Mouse (Mus musculus) CH12.LX (cell line): ENCODE measurements at regions not wholly inside any gene's neighbourhood (a gene's known extent, or its start where the extent isn't known, plus 50 kb on each side); places are given as distances from the start of the nearest gene placed in this dataset.

Experiments
- EP300 ChIP-seq: IDR thresholded peaks from 2 replicates; pipeline ENCODE4 v1.6.1; 2011; ENCODE audit warnings: low read length, improper control_type of control experiment
- GABPA ChIP-seq: IDR thresholded peaks from 2 replicates; pipeline ENCODE4 v1.6.1; 2012; ENCODE audit warnings: low read depth, low read length, improper control_type of control experiment, inconsistent platforms; ENCODE audit not compliant: insufficient replicate concordance
- JUN ChIP-seq: IDR thresholded peaks from 2 replicates; pipeline ENCODE4 v1.6.1; 2011; ENCODE audit warnings: low read depth, mild to moderate bottlenecking, low read length, improper control_type of control experiment, moderate library complexity; ENCODE audit not compliant: insufficient read depth
- TCF12 ChIP-seq: IDR thresholded peaks from 2 replicates; pipeline ENCODE4 v1.6.1; 2014; ENCODE audit warnings: low read depth, mild to moderate bottlenecking, inconsistent platforms, low read length, improper control_type of control experiment
- USF1 ChIP-seq: IDR thresholded peaks from 2 replicates; pipeline ENCODE4 v1.6.1; 2014; ENCODE audit warnings: low read depth, mild to moderate bottlenecking, inconsistent platforms, low read length, improper control_type of control experiment
- USF2 ChIP-seq: conservative IDR thresholded peaks from 2 replicates; pipeline ENCODE4 v1.6.1; 2011; ENCODE audit warnings: low read depth, low read length, improper control_type of control experiment
- ZMIZ1 ChIP-seq: IDR thresholded peaks from 2 replicates; pipeline ENCODE4 v1.6.1; 2012; ENCODE audit warnings: low read depth, mild to moderate bottlenecking, inconsistent platforms, low read length, improper control_type of control experiment
- ZNF384 ChIP-seq: IDR thresholded peaks from 2 replicates; pipeline ENCODE4 v1.6.1; 2012; ENCODE audit warnings: low read depth, low read length, improper control_type of control experiment, inconsistent platforms

DNA sequence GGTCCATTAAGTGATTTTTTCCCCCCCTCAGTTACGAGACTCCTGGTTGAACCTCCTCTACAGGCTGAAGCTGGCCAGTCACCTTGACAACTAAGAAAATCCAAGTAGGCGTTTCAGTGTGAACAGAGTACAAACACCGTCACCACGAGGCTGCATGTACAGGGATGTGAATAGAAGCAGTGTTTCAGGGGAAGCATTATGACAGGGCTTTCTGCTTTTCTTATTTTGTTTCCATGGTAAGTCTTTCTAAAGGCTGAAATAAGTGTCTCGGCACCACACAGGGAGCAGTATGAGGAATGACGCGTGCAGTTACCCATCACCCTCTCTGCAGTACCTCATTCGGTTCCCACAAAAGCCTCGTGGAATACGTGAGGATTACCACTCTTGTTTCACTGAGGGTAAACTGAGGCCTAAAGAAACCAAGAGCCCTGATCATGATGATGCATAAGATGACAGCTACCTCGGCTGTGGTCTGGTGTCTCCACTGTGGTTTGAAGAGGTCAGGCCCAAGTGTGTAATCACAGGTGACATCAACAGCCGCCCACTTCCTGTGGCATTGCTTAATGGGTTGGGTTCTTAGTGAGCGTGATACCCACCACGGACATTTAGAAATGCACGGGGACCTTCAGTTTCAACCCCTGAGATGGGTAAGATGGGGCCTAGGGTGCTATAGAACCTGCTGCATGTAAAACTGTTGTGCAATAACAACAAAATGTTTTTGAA is 230.5 kb downstream of the Foxo1 start:
- TF ChIP-seq ZMIZ1 (no peak), EP300 (no peak), USF1 (no peak), ZNF384 (no peak), JUN (no peak), TCF12 (no peak), USF2 (no peak), GABPA (no peak)
